Mouse (Mus musculus): ENCODE measurements around the gene Ankrd13a. TPM values are rescaled to one million over a fixed set of nuclear protein-coding genes. Genes with fewer than 3 reads are reported as not detected.

The Ankrd13a gene
- polyA plus RNA-seq, 1 experiment: 51.2 TPM

- TF ChIP-seq MAX (IDR thresholded peaks at IDR 0.05; ENCODE audit: low read depth) (no peak), USF1 (IDR thresholded peaks at IDR 0.05; ENCODE audit: low read depth) (no peak)
- H3K4me2 ChIP-seq (ENCODE audit: low read depth): no peak overlapping the region
- no peak overlapping the region for H3K4me3 ChIP-seq
- no peaks in the 10 kb centered on the region for H3K27me3 ChIP-seq (ENCODE audit: control insufficient read depth, insufficient read depth, insufficient read length)
- no peak overlapping the region for H3ac ChIP-seq (ENCODE audit: control insufficient read depth, insufficient read length)
- no peaks in the 10 kb centered on the region for H3K79me2 ChIP-seq (ENCODE audit: control insufficient read depth, insufficient read depth)
- H3K36me3 ChIP-seq (ENCODE audit: control insufficient read depth, insufficient read depth): peaks cover 5% of the 10 kb centered on the region
Observed at GRCm38 (mm10) chr5:114804335-114804734, 29.9 kb downstream of the Ankrd13a start.

- H3K4me2 ChIP-seq (ENCODE audit: low read depth): no peak overlapping the region
- H3K79me2 ChIP-seq (ENCODE audit: control insufficient read depth, insufficient read depth): no peaks in the 10 kb centered on the region
- TF ChIP-seq MYOD1 (IDR thresholded peaks at IDR 0.05; ENCODE audit: control insufficient read depth in 1 of 3, insufficient read length in 2 of 3, low read depth in 2 of 3) (no peak), MYOG (IDR thresholded peaks at IDR 0.05; ENCODE audit: control insufficient read depth in 1 of 3, insufficient read depth in 1 of 3, insufficient read length in 2 of 3, low read depth in 2 of 3) (no peak), SRF (IDR thresholded peaks at IDR 0.05; ENCODE audit: control insufficient read depth, insufficient read length, low read depth) (no peak)
- no peak overlapping the region for H3K4me3 ChIP-seq
- H3K27me3 ChIP-seq (ENCODE audit: control insufficient read depth, insufficient read depth, insufficient read length): no peaks in the 10 kb centered on the region
- H3K36me3 ChIP-seq (ENCODE audit: control insufficient read depth, insufficient read depth): peaks cover 5% of the 10 kb centered on the region
- H3ac ChIP-seq (ENCODE audit: control insufficient read depth, insufficient read length): no peak overlapping the region
Observed at GRCm38 (mm10) chr5:114804958-114805357, 30.5 kb downstream of the Ankrd13a start.

DNA sequence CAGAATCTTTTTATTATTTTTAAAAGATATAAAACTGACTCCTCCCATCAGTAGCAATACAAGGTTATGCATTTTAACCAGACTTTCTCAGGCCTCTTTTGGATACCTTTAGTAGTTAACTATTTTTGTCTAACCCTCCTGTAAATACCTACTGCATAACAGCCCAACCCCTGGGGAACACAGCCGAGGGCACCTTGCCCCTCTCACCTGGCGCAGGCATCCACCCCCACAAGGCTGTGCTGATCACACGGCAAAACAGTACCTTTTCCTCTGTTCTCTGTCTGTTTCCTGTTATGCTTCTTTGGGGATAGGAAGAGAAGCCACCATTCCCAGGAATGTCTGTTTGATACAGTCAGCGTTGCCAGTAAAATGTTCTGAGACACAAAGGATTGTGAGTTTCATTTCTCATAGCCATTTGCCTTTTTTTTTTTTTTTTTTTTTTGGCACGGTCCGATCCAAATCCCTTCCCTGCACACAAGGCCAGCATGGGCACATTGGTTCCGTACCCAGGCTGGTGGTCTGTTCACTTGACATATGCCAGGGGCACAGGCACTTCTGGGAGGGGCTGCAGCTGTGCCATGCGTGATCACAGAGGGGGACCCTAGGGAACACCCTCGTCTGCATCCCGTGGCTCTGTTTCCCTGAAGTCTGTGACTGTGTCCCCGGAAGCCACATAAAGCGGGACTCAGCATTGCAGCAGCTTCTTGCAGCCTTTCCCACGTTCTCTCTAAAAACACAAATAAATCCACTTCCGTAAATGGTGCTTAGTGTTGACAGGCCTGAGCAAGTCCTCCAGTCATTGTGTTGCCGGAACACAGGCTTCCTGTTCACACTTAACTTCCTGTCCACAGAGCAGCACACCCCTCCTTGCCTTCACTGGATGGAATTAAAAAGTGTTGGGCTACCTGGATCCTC is 31.2 kb downstream of the Ankrd13a start:
- H3K27me3 ChIP-seq (ENCODE audit: control insufficient read depth, insufficient read depth, insufficient read length): no peaks in the 10 kb centered on the region
- H3K36me3 ChIP-seq (ENCODE audit: control insufficient read depth, insufficient read depth): peaks cover 5% of the 10 kb centered on the region
- no peaks in the 10 kb centered on the region for H3K79me2 ChIP-seq (ENCODE audit: control insufficient read depth, insufficient read depth)
- H3K4me2 ChIP-seq (ENCODE audit: low read depth): no peak overlapping the region
- TF ChIP-seq POLR2A (IDR thresholded peaks at IDR 0.05; ENCODE audit: insufficient read length, low read depth): no peak
- TF ChIP-seq MYOG (IDR thresholded peaks at IDR 0.05; ENCODE audit: control insufficient read depth in 1 of 3, insufficient read depth in 1 of 3, insufficient read length in 2 of 3, low read depth in 2 of 3): no peak
- no peak overlapping the region for H3K4me3 ChIP-seq
- H3ac ChIP-seq (ENCODE audit: control insufficient read depth, insufficient read length): no peak overlapping the region

DNA sequence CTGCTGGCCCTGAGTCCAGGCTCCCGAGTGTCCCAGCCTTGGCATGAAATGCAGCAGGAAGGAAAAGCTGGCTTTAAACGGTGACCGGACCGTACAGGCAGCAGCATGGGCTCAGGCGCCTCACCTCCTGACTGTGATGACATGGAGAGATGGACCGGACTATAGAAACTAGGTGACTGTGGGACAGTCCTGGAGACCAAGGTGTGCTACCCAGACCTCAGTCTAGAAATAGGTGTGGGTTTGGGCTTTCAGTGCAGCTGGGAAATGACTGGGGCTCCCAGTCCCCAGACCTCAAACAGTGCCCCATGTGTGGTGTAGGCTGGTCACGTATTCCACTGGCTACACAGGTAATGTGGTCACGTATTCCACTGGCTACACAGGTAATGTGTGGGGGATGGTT is 32.2 kb downstream of the Ankrd13a start:
- peaks cover 5% of the 10 kb centered on the region for H3K36me3 ChIP-seq (ENCODE audit: control insufficient read depth, insufficient read depth)
- H3K4me3 ChIP-seq: no peak overlapping the region
- no peak overlapping the region for H3ac ChIP-seq (ENCODE audit: control insufficient read depth, insufficient read length)
- no peaks in the 10 kb centered on the region for H3K27me3 ChIP-seq (ENCODE audit: control insufficient read depth, insufficient read depth, insufficient read length)
- H3K4me2 ChIP-seq (ENCODE audit: low read depth): no peak overlapping the region
- H3K79me2 ChIP-seq (ENCODE audit: control insufficient read depth, insufficient read depth): no peaks in the 10 kb centered on the region
- TF ChIP-seq POLR2AphosphoS2 (IDR thresholded peaks at IDR 0.05; ENCODE audit: insufficient read length, low read depth) (no peak), MYOD1 (IDR thresholded peaks at IDR 0.05; ENCODE audit: control insufficient read depth in 1 of 3, insufficient read length in 2 of 3, low read depth in 2 of 3) (no peak), CEBPB (IDR thresholded peaks at IDR 0.05; ENCODE audit: insufficient read depth, poor library complexity, severe bottlenecking) (no peak), POLR2A (IDR thresholded peaks at IDR 0.05; ENCODE audit: insufficient read length, low read depth) (no peak), USF1 (IDR thresholded peaks at IDR 0.05; ENCODE audit: low read depth) (no peak), SRF (IDR thresholded peaks at IDR 0.05; ENCODE audit: control insufficient read depth, insufficient read length, low read depth) (no peak), REST (IDR thresholded peaks at IDR 0.05; ENCODE audit: insufficient read depth, insufficient read length) (no peak), E2F4 (IDR thresholded peaks at IDR 0.05; ENCODE audit: insufficient read depth) (no peak), TCF12 (IDR thresholded peaks at IDR 0.05; ENCODE audit: insufficient read depth, poor library complexity, severe bottlenecking) (no peak), TCF3 (IDR thresholded peaks at IDR 0.05; ENCODE audit: insufficient read length, low read depth) (no peak), MAX (IDR thresholded peaks at IDR 0.05; ENCODE audit: low read depth) (no peak), MYOG (IDR thresholded peaks at IDR 0.05; ENCODE audit: control insufficient read depth in 1 of 3, insufficient read depth in 1 of 3, insufficient read length in 2 of 3, low read depth in 2 of 3) (no peak)

GRCm38 (mm10) chr5:114807063-114807462 is 32.6 kb downstream of the Ankrd13a start:
- H3K4me2 ChIP-seq (ENCODE audit: low read depth): no peak overlapping the region
- H3ac ChIP-seq (ENCODE audit: control insufficient read depth, insufficient read length): no peak overlapping the region
- H3K27me3 ChIP-seq (ENCODE audit: control insufficient read depth, insufficient read depth, insufficient read length): no peaks in the 10 kb centered on the region
- no peaks in the 10 kb centered on the region for H3K79me2 ChIP-seq (ENCODE audit: control insufficient read depth, insufficient read depth)
- TF ChIP-seq POLR2A (IDR thresholded peaks at IDR 0.05; ENCODE audit: insufficient read length, low read depth) (no peak), MYOG (IDR thresholded peaks at IDR 0.05; ENCODE audit: control insufficient read depth in 1 of 3, insufficient read depth in 1 of 3, insufficient read length in 2 of 3, low read depth in 2 of 3) (no peak), CEBPB (IDR thresholded peaks at IDR 0.05; ENCODE audit: insufficient read depth, poor library complexity, severe bottlenecking) (no peak), POLR2AphosphoS2 (IDR thresholded peaks at IDR 0.05; ENCODE audit: insufficient read length, low read depth) (no peak), MAX (IDR thresholded peaks at IDR 0.05; ENCODE audit: low read depth) (no peak), E2F4 (IDR thresholded peaks at IDR 0.05; ENCODE audit: insufficient read depth) (no peak), REST (IDR thresholded peaks at IDR 0.05; ENCODE audit: insufficient read depth, insufficient read length) (no peak), MYOD1 (IDR thresholded peaks at IDR 0.05; ENCODE audit: control insufficient read depth in 1 of 3, insufficient read length in 2 of 3, low read depth in 2 of 3) (no peak), TCF3 (IDR thresholded peaks at IDR 0.05; ENCODE audit: insufficient read length, low read depth) (no peak), SRF (IDR thresholded peaks at IDR 0.05; ENCODE audit: control insufficient read depth, insufficient read length, low read depth) (no peak), TCF12 (IDR thresholded peaks at IDR 0.05; ENCODE audit: insufficient read depth, poor library complexity, severe bottlenecking) (no peak), USF1 (IDR thresholded peaks at IDR 0.05; ENCODE audit: low read depth) (no peak)
- no peak overlapping the region for H3K4me3 ChIP-seq
- H3K36me3 ChIP-seq (ENCODE audit: control insufficient read depth, insufficient read depth): peaks cover 5% of the 10 kb centered on the region

Measured in myocyte (in vitro differentiated cells).